Mouse (Mus musculus) layer of hippocampus, adult 2 months (tissue): ENCODE results near the gene Yme1l1. TPM values are rescaled to one million over a fixed set of nuclear protein-coding genes. Genes with fewer than 3 reads are reported as not detected.

ENCODE experiments used
- DNase-seq, 2 experiments: peaks; one replicate each; pipeline ENCODE4 v3.0.0; 2022; ENCODE audit warnings: low spot score in 2 of 2
- H3K27ac ChIP-seq: fragments of 200-600 bp; 2 replicates; pipeline ENCODE4 v1.8.1; 2022
- H3K4me3 ChIP-seq: fragments of 200-600 bp; 2 replicates; pipeline ENCODE4 v1.8.1; 2022; ENCODE audit warnings: mild to moderate bottlenecking
- CTCF ChIP-seq: fragments of 200-600 bp; conservative IDR thresholded peaks from 2 replicates; pipeline ENCODE4 v1.8.1; 2022; ENCODE audit warnings: antibody characterized with exemption, mild to moderate bottlenecking, moderate library complexity
- total RNA-seq, 2 experiments: library from RNA; stranded (reverse); gene quantifications; 2 replicates each; pipeline ENCODE4 v1.2.3; 2021

Yme1l1 gene
- total RNA-seq, 2 experiments from 2014 or later: 93.3 to 97.6 TPM

GRCm38 (mm10) chr2:23234065-23234773 lies 78.0 kb downstream of the Yme1l1 start:
- Histone ChIP-seq H3K27ac (no peak overlapping the region), H3K4me3 (peak overlapping the region; percentile 30)
- no peak for TF ChIP-seq CTCF
- DNase-seq: no peak

Other genes starting within 250 kb of the Yme1l1 start
- gene Abi1, start 116.1 kb upstream of the Yme1l1 start, total RNA-seq: 100 to 1,000 TPM; 221 to 234 TPM
- gene Acbd5, start 88.2 kb upstream of the Yme1l1 start, total RNA-seq: 10 to 100 TPM; 78.9 to 85.4 TPM
- gene Mastl, start 345 bp upstream of the Yme1l1 start, total RNA-seq: under 1 TPM; 0.59 to 0.66 TPM
- gene 4931423N10Rik, start 51.1 kb downstream of the Yme1l1 start, total RNA-seq: under 1 TPM; 0.20 to 0.38 TPM
- gene Nxph2, start 164.9 kb downstream of the Yme1l1 start, total RNA-seq: 1 to 10 TPM; 1.6 TPM